Mouse (Mus musculus) testis, adult 2 months (tissue): Measurements from ENCODE around the gene Prr5.

ENCODE experiments used
- CTCF ChIP-seq: fragments of 200-500 bp; IDR thresholded peaks from 2 replicates; pipeline ENCODE4 v1.5.1; 2012; ENCODE audit warnings: low read depth, mild to moderate bottlenecking, inconsistent platforms, low read length, moderate library complexity; ENCODE audit not compliant: control insufficient read depth, insufficient read depth, insufficient replicate concordance
- POLR2A ChIP-seq: fragments of 200-500 bp; IDR thresholded peaks from 2 replicates; pipeline ENCODE4 v1.6.1; 2012; ENCODE audit warnings: low read depth, mild to moderate bottlenecking, inconsistent platforms, low read length, moderate library complexity; ENCODE audit not compliant: control insufficient read depth

- no peak for TF ChIP-seq POLR2A
- no peak for TF ChIP-seq CTCF
Measured at GRCm38 (mm10) chr15:84684520-84684919, 15.1 kb downstream of the Prr5 start.
